Mouse (Mus musculus) G1E (cell line): ENCODE data around the gene Exoc3l2. TPM values are rescaled to one million over a fixed set of nuclear protein-coding genes. Genes with fewer than 3 reads are reported as not detected.
A peak's percentile ranks its signal among the peaks of the same experiment; 100 is the strongest.
"Not testable (repeated sequence)": the region's sequence is repeated elsewhere in the genome, so short reads cannot be mapped to it uniquely, and the experiment has no call there.

ENCODE experiments used
- ATAC-seq: 2 replicates; pipeline ENCODE4 v1.8.0; 2016; ENCODE audit warnings: mild to moderate bottlenecking; ENCODE audit not compliant: insufficient number of reproducible peaks, poor library complexity, low FRiP score, severe bottlenecking; ENCODE audit errors: extremely low read depth
- DNase-seq: peaks from one replicate; pipeline ENCODE4 v3.0.0; 2012; ENCODE audit warnings: low spot score
- H3K27me3 ChIP-seq: 2 replicates; pipeline ENCODE4 v1.6.1; 2012; ENCODE audit warnings: mild to moderate bottlenecking, low read length, inconsistent platforms; ENCODE audit not compliant: insufficient read depth
- H3K36me3 ChIP-seq: replicated peaks from 2 replicates; pipeline ENCODE3; 2012; ENCODE audit warnings: mild to moderate bottlenecking, inconsistent platforms
- H3K4me1 ChIP-seq: 2 replicates; pipeline ENCODE4 v1.6.1; 2012; ENCODE audit warnings: low read depth, low read length, inconsistent platforms, mixed read lengths; ENCODE audit not compliant: insufficient read depth
- H3K4me3 ChIP-seq: 2 replicates; pipeline ENCODE4 v1.5.1; 2012; ENCODE audit warnings: low read depth, mild to moderate bottlenecking, inconsistent platforms, low read length, moderate library complexity, mixed read lengths
- H3K9me3 ChIP-seq: replicated peaks from 2 replicates; pipeline ENCODE4 v1.6.1; 2012; ENCODE audit warnings: inconsistent platforms
- CTCF ChIP-seq: IDR thresholded peaks from 2 replicates; pipeline ENCODE4 v1.5.1; 2012; ENCODE audit warnings: low read depth, low read length, inconsistent platforms, mixed read lengths
- GATA1 ChIP-seq: IDR thresholded peaks from 2 replicates; pipeline ENCODE4 v1.6.1; 2012; ENCODE audit warnings: borderline replicate concordance, low read length, inconsistent platforms, mixed read lengths
- GATA2 ChIP-seq: IDR thresholded peaks from 2 replicates; pipeline ENCODE4 v1.6.1; 2012; ENCODE audit warnings: low read depth, low read length, inconsistent platforms, borderline replicate concordance
- POLR2AphosphoS5 ChIP-seq: IDR thresholded peaks from 2 replicates; pipeline ENCODE4 v1.6.1; 2012; ENCODE audit warnings: low read depth, low read length, inconsistent platforms; ENCODE audit not compliant: insufficient replicate concordance
- TAL1 ChIP-seq: conservative IDR thresholded peaks from 2 replicates; pipeline ENCODE4 v1.6.1; 2012; ENCODE audit warnings: low read depth, low read length, inconsistent platforms, mixed read lengths
- polyA plus RNA-seq: library from polyadenylated mRNA; stranded (reverse); fragments of >175 nt; gene quantifications from 2 replicates; pipeline ENCODE4 v1.2.3, GENCODE M21; 2012
- total RNA-seq, 2 experiments: library from RNA; stranded (forward) in 1 of 2; stranded (reverse) in 1 of 2; fragments of 200-1000 nt in 1 of 2; fragments of >200 nt in 1 of 2; fragmentation: Nextera tagmentation in 1 of 2; gene quantifications; 2 replicates each; pipeline ENCODE4 v1.2.3; 2014 to 2017

Exoc3l2 gene
- total and polyA plus RNA-seq, 3 experiments = 0.02 TPM; not detected in 2

- no peaks in the 10 kb centered on the region for H3K9me3 ChIP-seq
- H3K4me3 ChIP-seq = peak overlapping the region; percentile 92
- H3K36me3 ChIP-seq = peaks cover 55% of the 10 kb centered on the region
- ATAC-seq (no peak), DNase-seq (peak; percentile 40)
- no peak for TF ChIP-seq GATA2
- TF ChIP-seq CTCF = no peak
- no peak for TF ChIP-seq GATA1
- TF ChIP-seq TAL1 = no peak
- no peak for TF ChIP-seq POLR2AphosphoS5
- no peaks in the 10 kb centered on the region for H3K27me3 ChIP-seq
- H3K4me1 ChIP-seq = peaks cover 42% of the 10 kb centered on the region
These were observed 45.9 kb downstream of the Exoc3l2 start for GRCm38 (mm10) chr7:19508924-19509568.

DNA sequence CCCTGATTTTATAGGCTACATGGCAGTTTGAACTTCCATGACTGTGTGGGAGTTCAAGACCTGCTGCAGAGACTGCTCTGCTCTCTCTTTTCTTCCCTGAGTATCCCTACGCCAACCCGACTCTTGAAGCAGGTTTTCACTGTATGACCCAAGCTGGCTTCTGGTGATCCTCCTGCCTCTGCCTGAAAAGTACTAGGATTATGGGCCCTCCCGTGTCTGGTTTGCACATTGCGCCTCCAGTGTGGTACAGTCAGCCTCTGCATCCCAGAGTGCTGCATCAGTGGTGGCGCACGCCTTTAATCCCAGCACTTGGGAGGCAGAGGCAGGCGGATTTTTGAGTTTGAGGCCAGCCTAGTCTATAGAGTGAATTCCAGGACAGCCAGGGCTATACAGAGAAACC lies 46.7 kb downstream of the Exoc3l2 start:
- Histone ChIP-seq H3K4me3 (peak overlapping the region; percentile 92), H3K27me3 (no peaks in the 10 kb centered on the region), H3K4me1 (peaks cover 46% of the 10 kb centered on the region), H3K9me3 (no peaks in the 10 kb centered on the region), H3K36me3 (peaks cover 55% of the 10 kb centered on the region)
- TF ChIP-seq GATA1 = no peak
- no peak for TF ChIP-seq TAL1
- TF ChIP-seq POLR2AphosphoS5 = no peak
- TF ChIP-seq GATA2 = no peak
- no peak for TF ChIP-seq CTCF
- DNase-seq (no peak), ATAC-seq (no peak)

GRCm38 (mm10) chr7:19511934-19512333 lies 48.8 kb downstream of the Exoc3l2 start:
- Histone ChIP-seq H3K4me1 (peaks cover 31% of the 10 kb centered on the region), H3K36me3 (peaks cover 68% of the 10 kb centered on the region)
- not testable (repeated sequence) for H3K4me3 ChIP-seq, ATAC-seq, DNase-seq, H3K9me3 ChIP-seq, H3K27me3 ChIP-seq

DNA sequence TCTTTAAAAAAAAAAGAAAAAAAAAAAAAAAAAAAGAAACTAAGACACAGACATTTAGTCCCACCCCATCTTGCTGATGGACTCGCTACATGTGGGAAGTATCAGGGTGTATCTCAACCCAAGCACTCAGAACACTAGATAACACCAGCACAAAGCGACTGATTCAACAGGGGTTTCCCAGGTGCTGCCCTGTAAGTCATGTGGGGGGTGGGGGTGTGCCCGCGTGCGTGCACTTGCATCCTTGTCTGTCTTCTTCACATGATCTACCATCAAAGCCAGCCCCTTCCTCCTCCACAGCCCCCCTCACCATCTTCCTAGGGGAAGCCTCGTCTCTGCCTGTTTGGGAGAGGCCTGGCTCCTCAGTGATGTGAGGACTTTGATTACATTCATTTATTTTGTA lies 49.2 kb downstream of the Exoc3l2 start:
- no peak overlapping the region for H3K4me3 ChIP-seq
- TF ChIP-seq POLR2AphosphoS5 (no peak), GATA2 (no peak), CTCF (no peak), TAL1 (no peak)
- no peaks in the 10 kb centered on the region for H3K27me3 ChIP-seq
- ATAC-seq = no peak
- peaks cover 69% of the 10 kb centered on the region for H3K36me3 ChIP-seq
- peaks cover 28% of the 10 kb centered on the region for H3K4me1 ChIP-seq
- H3K9me3 ChIP-seq = no peaks in the 10 kb centered on the region
- no peak for DNase-seq

DNA sequence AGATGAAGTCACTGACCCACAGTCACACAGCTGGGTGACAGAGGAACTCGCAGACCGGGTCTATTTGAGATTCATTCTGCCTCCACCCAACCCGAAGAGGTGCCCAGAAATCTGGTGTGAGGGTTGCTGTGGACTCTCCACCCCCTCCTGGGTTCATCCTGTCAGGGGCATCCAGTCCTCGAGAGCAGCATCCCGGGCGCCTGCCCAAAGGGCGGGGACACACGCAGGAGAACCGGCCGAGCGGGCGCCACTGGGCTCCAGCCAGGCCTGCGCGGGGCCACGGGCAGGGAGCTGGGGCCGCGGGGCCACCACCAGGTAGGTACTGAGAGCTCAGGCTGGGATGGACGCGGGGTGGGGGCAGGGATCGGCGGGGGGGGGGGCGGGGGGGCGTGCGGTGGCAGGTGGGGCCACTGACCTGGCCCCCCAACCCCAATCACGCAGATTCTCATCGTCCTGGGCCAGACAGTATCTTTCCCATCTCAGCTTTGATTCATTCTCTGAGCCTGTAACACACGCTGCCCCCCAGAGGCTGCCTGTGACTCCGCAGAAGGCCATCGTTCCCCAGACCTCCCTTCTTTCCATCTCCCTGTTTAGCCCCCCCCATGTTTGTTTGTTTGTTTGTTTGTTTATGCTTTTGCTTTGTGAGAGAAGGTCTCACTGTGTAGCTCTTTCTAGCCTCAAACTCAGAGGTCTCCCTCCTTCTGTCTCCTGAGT lies 54.7 kb downstream of the Exoc3l2 start, which contains the start of gene Nkpd1:
Gene Nkpd1, plus strand, starts transcription at position 187 of the 714 bp plus-strand sequence.
- Histone ChIP-seq H3K9me3 (peaks cover 1% of the 10 kb centered on the region), H3K4me3 (no peak within 1 kb of the TSS), H3K36me3 (peaks cover 42% of the 10 kb centered on the region), H3K27me3 (peaks cover 29% of the 10 kb centered on the region; the same call in 1 of the 2 replicates), H3K4me1 (peaks cover 19% of the 10 kb centered on the region)
- ATAC-seq = no peak
- no peak for DNase-seq
- TF ChIP-seq GATA2 (no peak), CTCF (no peak), GATA1 (no peak), TAL1 (no peak), POLR2AphosphoS5 (no peak)

DNA sequence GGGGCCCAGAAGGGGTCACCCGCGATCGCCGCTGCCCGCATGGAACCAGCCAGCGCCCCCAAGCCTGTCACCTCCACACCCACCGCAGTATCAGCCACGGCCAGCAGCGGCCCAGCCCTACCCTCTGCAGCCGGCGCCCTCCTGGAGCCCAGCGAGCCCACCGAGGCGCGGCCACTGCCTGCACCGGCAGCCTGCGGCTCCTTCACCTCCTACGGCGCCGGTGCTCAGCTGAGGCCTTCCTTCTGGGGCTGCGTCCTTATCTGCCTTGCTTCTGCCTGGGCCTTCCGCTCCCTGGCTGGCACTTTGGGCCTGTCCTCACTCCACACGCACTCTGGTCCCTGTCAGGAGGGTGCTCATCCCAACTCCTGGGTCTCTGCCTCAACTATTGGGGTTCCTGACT lies 56.9 kb downstream of the Exoc3l2 start:
- DNase-seq = no peak
- peaks cover 34% of the 10 kb centered on the region; the same call in 1 of the 2 replicates for H3K27me3 ChIP-seq
- peaks cover 13% of the 10 kb centered on the region for H3K4me1 ChIP-seq
- TF ChIP-seq POLR2AphosphoS5 (no peak), GATA2 (no peak), TAL1 (no peak), GATA1 (no peak), CTCF (no peak)
- ATAC-seq = no peak
- peaks cover 27% of the 10 kb centered on the region for H3K36me3 ChIP-seq
- H3K9me3 ChIP-seq = peaks cover 19% of the 10 kb centered on the region
- no peak overlapping the region for H3K4me3 ChIP-seq
